Mouse (Mus musculus) liver, embryonic 16.5 days (tissue): ENCODE measurements around the gene Eea1. TPM values are rescaled to one million over a fixed set of nuclear protein-coding genes. Genes with fewer than 3 reads are reported as not detected.

Source experiments
- ATAC-seq: fragments of 200-750 bp; cut with Nextera tagmentation; 2 replicates; pipeline ENCODE4 v1.8.0; 2017; ENCODE audit warnings: low read depth, mild to moderate bottlenecking, moderate number of reproducible peaks, moderate library complexity
- H3K27ac ChIP-seq: fragments of 300-500 bp; sonication (generic); 2 replicates; pipeline ENCODE4 v1.5.1; 2014; ENCODE audit warnings: mild to moderate bottlenecking, low read length
- H3K27me3 ChIP-seq: fragments of 300-500 bp; sonication (generic); 2 replicates; pipeline ENCODE4 v1.6.1; 2014; ENCODE audit warnings: low read depth, low read length, mixed read lengths; ENCODE audit not compliant: control insufficient read depth, insufficient read depth
- H3K36me3 ChIP-seq: fragments of 300-500 bp; sonication (generic); 2 replicates; pipeline ENCODE4 v1.6.1; 2014; ENCODE audit warnings: mild to moderate bottlenecking; ENCODE audit not compliant: control insufficient read depth, insufficient read depth
- H3K4me1 ChIP-seq: fragments of 300-500 bp; sonication (generic); 2 replicates; pipeline ENCODE4 v1.6.1; 2014; ENCODE audit warnings: low read depth, low read length, mixed read lengths; ENCODE audit not compliant: control insufficient read depth
- H3K4me2 ChIP-seq: fragments of 300-500 bp; sonication (generic); 2 replicates; pipeline ENCODE4 v1.6.1; 2014; ENCODE audit warnings: low read depth, low read length, mixed read lengths
- H3K4me3 ChIP-seq: fragments of 300-500 bp; sonication (generic); 2 replicates; pipeline ENCODE4 v1.5.1; 2014; ENCODE audit warnings: low read depth, mild to moderate bottlenecking, low read length
- H3K9ac ChIP-seq: fragments of 300-500 bp; sonication (generic); 2 replicates; pipeline ENCODE4 v1.6.1; 2014; ENCODE audit warnings: low read depth, low read length
- H3K9me3 ChIP-seq: fragments of 300-500 bp; sonication (generic); replicated peaks from 2 replicates; pipeline ENCODE4 v1.6.1; 2016; ENCODE audit warnings: low read length; ENCODE audit not compliant: control insufficient read depth
- WGBS: fragments of 180-500 bp; shearing (Covaris S2); extraction: QIAGEN DNeasy Blood & Tissue Kit; methylation state at CpG from one replicate; pipeline ENCODE4 v1.1.7; 2014; ENCODE audit not compliant: insufficient replicate concordance; 5-methylcytosine and 5-hydroxymethylcytosine counted together
- polyA plus RNA-seq: library from polyadenylated mRNA; unstranded; fragments of >200 nt; fragmentation: Nextera tagmentation; extraction: Ambion mirVana; gene quantifications from 2 replicates; pipeline ENCODE4 v1.2.1, GENCODE M21; 2015

Gene Eea1
- polyA plus RNA-seq, 1 experiment from 2014 or later = 7.5 TPM

- H3K4me2 ChIP-seq = no peak overlapping the region
- ATAC-seq = no peak
- H3K27ac ChIP-seq = no peak overlapping the region
- no peak overlapping the region for H3K9ac ChIP-seq
- H3K4me1 ChIP-seq = no peaks in the 10 kb centered on the region
- no peak overlapping the region for H3K4me3 ChIP-seq
- H3K27me3 ChIP-seq = no peaks in the 10 kb centered on the region
- H3K9me3 ChIP-seq = no peaks in the 10 kb centered on the region
- H3K36me3 ChIP-seq = peaks cover 19% of the 10 kb centered on the region
These were observed 75.3 kb downstream of the Eea1 start for GRCm38 (mm10) chr10:96015738-96016137.

- no peak overlapping the region for H3K9ac ChIP-seq
- 71% methylated on average over 2 of the region's 2 CpGs for WGBS
- no peaks in the 10 kb centered on the region for H3K27me3 ChIP-seq
- H3K9me3 ChIP-seq = no peaks in the 10 kb centered on the region
- no peak overlapping the region for H3K27ac ChIP-seq
- peaks cover 12% of the 10 kb centered on the region for H3K36me3 ChIP-seq
- H3K4me3 ChIP-seq = no peak overlapping the region
- no peaks in the 10 kb centered on the region for H3K4me1 ChIP-seq
- H3K4me2 ChIP-seq = no peak overlapping the region
- peak; percentile 80 for ATAC-seq
These were observed 77.0 kb downstream of the Eea1 start for GRCm38 (mm10) chr10:96017418-96017817.

- WGBS = 60% methylated on average over 10 of the region's 10 CpGs
- no peak overlapping the region for H3K4me2 ChIP-seq
- no peaks in the 10 kb centered on the region for H3K9me3 ChIP-seq
- H3K4me1 ChIP-seq = no peaks in the 10 kb centered on the region
- no peaks in the 10 kb centered on the region; the same call in 1 of the 2 replicates for H3K36me3 ChIP-seq
- H3K27ac ChIP-seq = no peak overlapping the region
- no peak; the same call in 1 of the 2 replicates for ATAC-seq
- H3K4me3 ChIP-seq = no peak overlapping the region
- no peaks in the 10 kb centered on the region for H3K27me3 ChIP-seq
- H3K9ac ChIP-seq = no peak overlapping the region
These were observed 93.0 kb downstream of the Eea1 start for GRCm38 (mm10) chr10:96033356-96033984.

- no peaks in the 10 kb centered on the region for H3K27me3 ChIP-seq
- H3K4me1 ChIP-seq = no peaks in the 10 kb centered on the region
- H3K4me2 ChIP-seq = no peak overlapping the region
- H3K9ac ChIP-seq = no peak overlapping the region
- peaks cover 4% of the 10 kb centered on the region for H3K36me3 ChIP-seq
- WGBS = 59% methylated on average over 3 of the region's 3 CpGs
- ATAC-seq = no peak
- no peak overlapping the region for H3K27ac ChIP-seq
- H3K9me3 ChIP-seq = no peaks in the 10 kb centered on the region
- H3K4me3 ChIP-seq = no peak overlapping the region
These were observed 93.7 kb downstream of the Eea1 start for GRCm38 (mm10) chr10:96034106-96034505.

GRCm38 (mm10) chr10:96035951-96036350 is 95.5 kb downstream of the Eea1 start:
- Histone ChIP-seq H3K9ac (no peak overlapping the region), H3K9me3 (no peaks in the 10 kb centered on the region), H3K27ac (no peak overlapping the region), H3K4me2 (no peak overlapping the region), H3K36me3 (peaks cover 4% of the 10 kb centered on the region), H3K27me3 (no peaks in the 10 kb centered on the region), H3K4me1 (no peaks in the 10 kb centered on the region), H3K4me3 (no peak overlapping the region)
- ATAC-seq = no peak

- Histone ChIP-seq H3K9me3 (no peaks in the 10 kb centered on the region), H3K9ac (no peak overlapping the region), H3K4me2 (no peak overlapping the region), H3K4me3 (no peak overlapping the region), H3K4me1 (peaks cover 7% of the 10 kb centered on the region), H3K36me3 (peaks cover 8% of the 10 kb centered on the region), H3K27me3 (no peaks in the 10 kb centered on the region), H3K27ac (no peak overlapping the region)
- no peak for ATAC-seq
- WGBS = 78% methylated on average over 2 of the region's 2 CpGs
These were observed 103.8 kb downstream of the Eea1 start for GRCm38 (mm10) chr10:96044216-96044615.

- H3K4me3 ChIP-seq = no peak overlapping the region
- no peaks in the 10 kb centered on the region for H3K27me3 ChIP-seq
- H3K9ac ChIP-seq = no peak overlapping the region
- H3K9me3 ChIP-seq = no peaks in the 10 kb centered on the region
- H3K4me2 ChIP-seq = no peak overlapping the region
- WGBS = 9% methylated on average over 9 of the region's 9 CpGs
- no peak for ATAC-seq
- H3K27ac ChIP-seq = no peak overlapping the region
- peaks cover 7% of the 10 kb centered on the region for H3K4me1 ChIP-seq
- no peaks in the 10 kb centered on the region; the same call in 1 of the 2 replicates for H3K36me3 ChIP-seq
These were observed 107.6 kb downstream of the Eea1 start for GRCm38 (mm10) chr10:96047960-96048536.

GRCm38 (mm10) chr10:96048550-96048949 is 108.1 kb downstream of the Eea1 start:
- peaks cover 7% of the 10 kb centered on the region for H3K4me1 ChIP-seq
- no peak overlapping the region for H3K9ac ChIP-seq
- no peak for ATAC-seq
- no peaks in the 10 kb centered on the region for H3K36me3 ChIP-seq
- no peak overlapping the region for H3K27ac ChIP-seq
- H3K4me3 ChIP-seq = no peak overlapping the region
- no peaks in the 10 kb centered on the region for H3K27me3 ChIP-seq
- no peaks in the 10 kb centered on the region for H3K9me3 ChIP-seq
- 45% methylated on average over 3 of the region's 3 CpGs for WGBS
- no peak overlapping the region for H3K4me2 ChIP-seq

GRCm38 (mm10) chr10:96067347-96067746 is 126.9 kb downstream of the Eea1 start:
- no peaks in the 10 kb centered on the region for H3K36me3 ChIP-seq
- H3K9ac ChIP-seq = no peak overlapping the region
- no peaks in the 10 kb centered on the region for H3K4me1 ChIP-seq
- H3K9me3 ChIP-seq = no peaks in the 10 kb centered on the region
- no peaks in the 10 kb centered on the region for H3K27me3 ChIP-seq
- no peak overlapping the region for H3K4me3 ChIP-seq
- ATAC-seq = no peak
- H3K27ac ChIP-seq = no peak overlapping the region
- WGBS = 29% methylated on average over 3 of the region's 3 CpGs
- no peak overlapping the region for H3K4me2 ChIP-seq
